Mouse (Mus musculus) heart, embryonic 14.5 days (tissue): ENCODE results near the gene Pygb. TPM values are rescaled to one million over a fixed set of nuclear protein-coding genes. Genes with fewer than 3 reads are reported as not detected.

Experiments
- ATAC-seq: fragments of 200-750 bp; cut with Nextera tagmentation; 2 replicates; pipeline ENCODE4 v1.8.0; 2017; ENCODE audit warnings: low read depth, moderate TSS enrichment; ENCODE audit not compliant: insufficient number of reproducible peaks, insufficient read depth, low FRiP score
- H3K27ac ChIP-seq, 2 experiments: fragments of 200-500 bp in 1 of 2; fragments of 300-500 bp in 1 of 2; sonication (generic) in 1 of 2; replicated peaks in 1 of 2; 2 replicates each; pipeline ENCODE4 v1.5.1; 2012 to 2014; ENCODE audit warnings: low read depth in 2 of 2, low read length in 2 of 2, control low read depth in 1 of 2, mild to moderate bottlenecking in 1 of 2, mixed read lengths in 1 of 2; ENCODE audit not compliant: control insufficient read depth in 1 of 2, insufficient read depth in 1 of 2
- H3K27me3 ChIP-seq: fragments of 300-500 bp; sonication (generic); 2 replicates; pipeline ENCODE4 v1.6.1; 2014; ENCODE audit warnings: mild to moderate bottlenecking, low read length, control low read depth; ENCODE audit not compliant: control insufficient read depth, insufficient read depth
- H3K36me3 ChIP-seq: fragments of 300-500 bp; sonication (generic); 2 replicates; pipeline ENCODE4 v1.6.1; 2014; ENCODE audit warnings: mild to moderate bottlenecking, control low read depth, low read length, mixed read lengths; ENCODE audit not compliant: control insufficient read depth, insufficient read depth
- H3K4me1 ChIP-seq, 2 experiments: fragments of 200-500 bp in 1 of 2; fragments of 300-500 bp in 1 of 2; sonication (generic) in 1 of 2; 2 replicates each; pipeline ENCODE4 v1.6.1; 2012 to 2014; ENCODE audit warnings: low read length in 2 of 2, control low read depth in 1 of 2, mixed read lengths in 1 of 2; ENCODE audit not compliant: control insufficient read depth in 2 of 2, insufficient read depth in 2 of 2
- H3K4me2 ChIP-seq: fragments of 300-500 bp; sonication (generic); 2 replicates; pipeline ENCODE4 v1.6.1; 2014; ENCODE audit warnings: mild to moderate bottlenecking, low read length
- H3K4me3 ChIP-seq, 2 experiments: fragments of 200-500 bp in 1 of 2; fragments of 300-500 bp in 1 of 2; sonication (generic) in 1 of 2; 2 replicates each; pipeline ENCODE4 v1.5.1; 2012 to 2014; ENCODE audit warnings: low read length in 2 of 2, mild to moderate bottlenecking in 2 of 2, control low read depth in 1 of 2, low read depth in 1 of 2, moderate library complexity in 1 of 2; ENCODE audit not compliant: control insufficient read depth in 1 of 2, insufficient read depth in 1 of 2
- H3K9ac ChIP-seq: fragments of 300-500 bp; sonication (generic); 2 replicates; pipeline ENCODE4 v1.6.1; 2014; ENCODE audit warnings: mild to moderate bottlenecking, low read length
- H3K9me3 ChIP-seq: fragments of 300-500 bp; sonication (generic); 2 replicates; pipeline ENCODE4 v1.6.1; 2016; ENCODE audit warnings: low read length, control low read depth; ENCODE audit not compliant: control insufficient read depth
- WGBS: fragments of 180-500 bp; shearing (Covaris S2); extraction: QIAGEN DNeasy Blood & Tissue Kit; methylation state at CpG from one replicate; pipeline ENCODE4 v1.1.7; 2014; 5-methylcytosine and 5-hydroxymethylcytosine counted together
- polyA plus RNA-seq: library from polyadenylated mRNA; unstranded; fragments of >200 nt; fragmentation: Nextera tagmentation; extraction: Ambion mirVana; gene quantifications from 2 replicates; pipeline ENCODE4 v1.2.1, GENCODE M21; 2014

The Pygb gene
- polyA plus RNA-seq, 1 experiment from 2014 or later: 161 TPM

- H3K9me3 ChIP-seq: no peaks in the 10 kb centered on the region
- H3K27ac ChIP-seq: no peak overlapping the region
- WGBS: 85% methylated on average over 1 of the region's 1 CpGs
- H3K4me2 ChIP-seq: no peak overlapping the region
- no peak overlapping the region for H3K4me3 ChIP-seq
- no peak overlapping the region for H3K9ac ChIP-seq
- no peak for ATAC-seq
- no peaks in the 10 kb centered on the region for H3K27me3 ChIP-seq
- peaks cover 0 to 5% of the 10 kb centered on the region in 2 experiments; a peak in 1 of 4 replicates for H3K4me1 ChIP-seq
- H3K36me3 ChIP-seq: no peaks in the 10 kb centered on the region
Observed at GRCm38 (mm10) chr2:150844798-150845197, 58.3 kb downstream of the Pygb start.

DNA sequence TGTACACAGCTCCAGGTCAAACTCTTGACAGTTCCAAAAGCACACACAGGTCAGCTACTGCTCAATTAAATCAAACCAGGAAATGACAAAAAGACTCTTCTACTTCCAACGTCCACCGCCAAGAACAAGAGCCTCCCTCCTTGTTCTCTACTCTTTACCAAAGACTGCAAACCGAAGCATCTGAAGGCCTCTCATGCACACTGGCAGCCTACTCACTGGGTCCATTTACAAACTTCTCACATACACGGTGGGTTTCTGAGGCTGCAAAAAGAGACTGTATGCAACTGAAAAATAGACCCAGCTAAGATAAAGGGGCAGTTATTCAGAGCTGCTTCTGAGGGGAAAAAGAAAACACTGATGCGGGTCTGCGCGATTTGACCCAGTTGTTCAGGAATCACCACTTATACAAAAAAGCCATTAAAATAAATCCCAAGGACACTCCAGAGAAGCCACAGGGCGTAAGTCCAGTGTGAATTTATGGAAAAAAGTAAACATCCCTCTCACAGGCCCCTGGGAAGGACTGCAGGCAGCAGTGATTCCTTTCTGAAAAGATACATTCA, 61.0 kb downstream of the Pygb start:
- no peaks in the 10 kb centered on the region for H3K27me3 ChIP-seq
- 84% methylated on average over 8 of the region's 8 CpGs for WGBS
- peaks cover 0 to 5% of the 10 kb centered on the region in 2 experiments; a peak in 1 of 4 replicates for H3K4me1 ChIP-seq
- no peak overlapping the region for H3K4me3 ChIP-seq
- no peaks in the 10 kb centered on the region for H3K36me3 ChIP-seq
- no peak overlapping the region for H3K27ac ChIP-seq
- ATAC-seq: no peak
- no peak overlapping the region for H3K4me2 ChIP-seq
- no peak overlapping the region for H3K9ac ChIP-seq
- H3K9me3 ChIP-seq: no peaks in the 10 kb centered on the region

DNA sequence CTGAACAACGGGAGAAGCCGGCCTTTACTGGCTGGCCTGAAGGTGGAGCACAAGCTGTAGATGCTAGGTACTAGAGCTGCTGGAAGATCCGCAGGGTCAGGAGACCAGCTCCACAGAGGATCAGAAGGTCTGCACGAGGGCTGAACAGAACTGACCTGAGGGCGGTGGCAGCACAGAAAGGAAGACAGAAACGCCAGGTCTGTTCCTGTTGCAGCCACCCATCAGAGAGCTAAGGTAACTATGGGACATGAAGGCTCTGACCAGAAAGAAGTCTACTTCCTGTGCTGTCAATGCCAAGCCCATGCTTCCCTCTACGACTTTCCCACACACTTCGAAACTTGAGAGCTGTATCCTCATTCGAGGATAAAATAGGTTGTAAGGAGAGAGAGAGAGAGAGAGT, 64.7 kb downstream of the Pygb start:
- Histone ChIP-seq H3K4me3 (no peak overlapping the region), H3K4me1 (peaks cover 0 to 5% of the 10 kb centered on the region in 2 experiments; a peak in 1 of 4 replicates), H3K9me3 (no peaks in the 10 kb centered on the region), H3K36me3 (no peaks in the 10 kb centered on the region), H3K9ac (no peak overlapping the region), H3K27ac (no peak overlapping the region), H3K4me2 (no peak overlapping the region), H3K27me3 (no peaks in the 10 kb centered on the region)
- no peak for ATAC-seq
- WGBS: 55% methylated on average over 9 of the region's 9 CpGs

DNA sequence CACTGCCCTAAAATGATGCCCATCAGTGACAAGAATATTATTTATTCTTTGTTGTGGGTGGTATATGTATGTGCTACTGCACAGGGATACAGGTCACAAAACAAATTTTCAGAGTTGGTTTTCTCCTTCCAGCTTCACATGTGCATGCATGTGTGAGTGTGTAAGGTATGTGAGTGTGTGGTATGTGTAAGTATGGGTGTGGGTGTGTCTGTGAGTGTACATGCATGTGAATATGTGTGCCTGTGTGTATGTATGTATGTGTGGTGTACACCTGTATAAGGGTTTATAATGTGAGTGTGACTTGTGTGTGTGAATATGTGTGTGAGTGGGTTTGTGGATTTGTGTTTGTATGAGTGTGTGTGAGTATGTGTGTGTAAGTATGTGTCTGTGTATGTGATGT, 68.7 kb downstream of the Pygb start:
- ATAC-seq: no peak
- Histone ChIP-seq H3K36me3 (no peaks in the 10 kb centered on the region), H3K9me3 (no peaks in the 10 kb centered on the region), H3K9ac (no peak overlapping the region), H3K4me3 (no peak overlapping the region), H3K27ac (no peak overlapping the region), H3K27me3 (no peaks in the 10 kb centered on the region), H3K4me2 (no peak overlapping the region), H3K4me1 (no peaks in the 10 kb centered on the region)

GRCm38 (mm10) chr2:150858724-150859487, 72.4 kb downstream of the Pygb start:
- no peak overlapping the region for H3K4me3 ChIP-seq
- WGBS: 81% methylated on average over 9 of the region's 9 CpGs
- ATAC-seq: no peak
- no peaks in the 10 kb centered on the region for H3K4me1 ChIP-seq
- H3K36me3 ChIP-seq: no peaks in the 10 kb centered on the region
- no peak overlapping the region for H3K4me2 ChIP-seq
- H3K27ac ChIP-seq: no peak overlapping the region
- H3K27me3 ChIP-seq: no peaks in the 10 kb centered on the region
- H3K9me3 ChIP-seq: no peaks in the 10 kb centered on the region
- H3K9ac ChIP-seq: no peak overlapping the region

- Histone ChIP-seq H3K4me2 (no peak overlapping the region), H3K36me3 (no peaks in the 10 kb centered on the region), H3K9ac (no peak overlapping the region), H3K4me1 (no peaks in the 10 kb centered on the region), H3K27ac (no peak overlapping the region), H3K9me3 (no peaks in the 10 kb centered on the region), H3K4me3 (no peak overlapping the region), H3K27me3 (no peaks in the 10 kb centered on the region)
- ATAC-seq: no peak
- WGBS: 70% methylated on average over 11 of the region's 11 CpGs
Observed at GRCm38 (mm10) chr2:150859709-150860470, 73.4 kb downstream of the Pygb start.

DNA sequence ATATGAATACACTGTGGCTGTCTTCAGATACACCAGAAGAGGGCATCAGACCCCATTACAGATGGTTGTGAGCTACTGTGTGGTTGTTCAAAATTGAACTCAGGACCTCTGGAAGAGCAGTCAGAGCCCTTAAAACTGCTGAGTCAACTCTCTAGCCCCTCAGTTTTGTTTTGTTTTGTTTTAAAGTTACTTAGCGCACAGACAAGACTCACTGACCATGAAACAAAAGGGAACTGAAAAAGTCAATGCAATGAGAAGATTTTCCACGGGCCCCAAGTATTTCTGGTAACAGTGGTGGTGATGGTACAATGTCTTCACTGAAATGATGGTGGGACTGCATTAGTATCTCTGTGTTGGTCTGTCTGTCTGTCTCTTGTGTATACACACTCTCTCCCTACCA, 74.6 kb downstream of the Pygb start:
- Histone ChIP-seq H3K27ac (no peak overlapping the region), H3K36me3 (no peaks in the 10 kb centered on the region), H3K4me1 (no peaks in the 10 kb centered on the region), H3K27me3 (no peaks in the 10 kb centered on the region), H3K4me2 (no peak overlapping the region), H3K9me3 (no peaks in the 10 kb centered on the region), H3K4me3 (no peak overlapping the region), H3K9ac (no peak overlapping the region)
- 88% methylated on average over 2 of the region's 2 CpGs for WGBS
- ATAC-seq: no peak
